Mouse (Mus musculus) left cerebral cortex, adult 8-10 months (tissue): Measurements from ENCODE around the gene Slc12a9. TPM values are rescaled to one million over a fixed set of nuclear protein-coding genes. Genes with fewer than 3 reads are reported as not detected.
"Not testable (repeated sequence)": the region's sequence is repeated elsewhere in the genome, so short reads cannot be mapped to it uniquely, and the experiment has no call there.

Experiments
- DNase-seq, 2 experiments: peaks; one replicate each; pipeline ENCODE4 v3.0.0; 2022; ENCODE audit warnings: low spot score in 2 of 2
- microRNA-seq, 2 experiments: library from miRNA; unstranded; fragments of <30 nt; microRNA quantifications; one replicate each; pipeline ENCODE4 v1.2.0; 2022
- total RNA-seq, 4 experiments: library from RNA; stranded (reverse); gene quantifications; 2 replicates each; pipeline ENCODE4 v1.2.4; 2022

Gene Slc12a9
- total RNA-seq, 4 experiments from 2014 or later: 24.4 to 28.0 (median 26.5) TPM

DNA sequence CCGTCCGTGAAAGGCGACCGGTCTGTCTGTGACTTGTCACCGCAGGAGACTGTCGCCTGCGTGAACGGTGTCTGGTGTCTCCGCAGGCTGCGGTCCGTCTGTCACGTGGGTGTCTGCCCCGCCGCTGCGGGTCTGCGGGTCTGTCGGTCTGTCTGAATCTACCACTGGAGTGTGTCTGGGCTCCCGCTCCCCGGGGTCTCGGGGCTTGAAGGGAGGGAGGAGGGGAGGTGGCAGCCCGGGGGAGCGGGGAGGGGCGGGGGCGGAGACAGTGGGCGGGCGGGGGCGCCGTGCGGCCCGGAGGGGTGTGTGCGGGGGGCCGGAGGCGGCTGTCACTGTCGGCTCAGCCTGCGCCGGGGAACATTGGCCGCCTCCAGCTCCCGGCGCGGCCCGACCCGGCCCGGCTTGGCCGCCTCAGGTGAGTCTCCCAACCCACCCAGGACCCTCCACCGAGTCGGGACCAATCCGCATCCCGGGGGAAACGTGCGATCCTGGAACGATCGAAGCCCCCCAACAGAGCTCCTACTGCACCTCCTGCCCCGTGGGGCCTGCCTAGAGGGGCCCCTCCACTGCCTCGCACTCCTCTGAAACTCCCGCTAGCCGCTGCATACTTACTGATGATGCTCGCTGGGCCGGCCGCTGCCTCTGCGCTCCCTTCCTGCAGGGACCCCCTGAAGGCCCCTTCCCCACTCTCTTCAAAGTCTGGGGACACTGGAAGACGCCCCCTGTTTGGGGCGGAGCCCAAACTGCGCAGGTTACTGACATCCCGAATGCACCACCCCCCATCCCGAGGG is 45.2 kb downstream of the Slc12a9 start:
- peak; percentile 57 to 75 for DNase-seq

DNA sequence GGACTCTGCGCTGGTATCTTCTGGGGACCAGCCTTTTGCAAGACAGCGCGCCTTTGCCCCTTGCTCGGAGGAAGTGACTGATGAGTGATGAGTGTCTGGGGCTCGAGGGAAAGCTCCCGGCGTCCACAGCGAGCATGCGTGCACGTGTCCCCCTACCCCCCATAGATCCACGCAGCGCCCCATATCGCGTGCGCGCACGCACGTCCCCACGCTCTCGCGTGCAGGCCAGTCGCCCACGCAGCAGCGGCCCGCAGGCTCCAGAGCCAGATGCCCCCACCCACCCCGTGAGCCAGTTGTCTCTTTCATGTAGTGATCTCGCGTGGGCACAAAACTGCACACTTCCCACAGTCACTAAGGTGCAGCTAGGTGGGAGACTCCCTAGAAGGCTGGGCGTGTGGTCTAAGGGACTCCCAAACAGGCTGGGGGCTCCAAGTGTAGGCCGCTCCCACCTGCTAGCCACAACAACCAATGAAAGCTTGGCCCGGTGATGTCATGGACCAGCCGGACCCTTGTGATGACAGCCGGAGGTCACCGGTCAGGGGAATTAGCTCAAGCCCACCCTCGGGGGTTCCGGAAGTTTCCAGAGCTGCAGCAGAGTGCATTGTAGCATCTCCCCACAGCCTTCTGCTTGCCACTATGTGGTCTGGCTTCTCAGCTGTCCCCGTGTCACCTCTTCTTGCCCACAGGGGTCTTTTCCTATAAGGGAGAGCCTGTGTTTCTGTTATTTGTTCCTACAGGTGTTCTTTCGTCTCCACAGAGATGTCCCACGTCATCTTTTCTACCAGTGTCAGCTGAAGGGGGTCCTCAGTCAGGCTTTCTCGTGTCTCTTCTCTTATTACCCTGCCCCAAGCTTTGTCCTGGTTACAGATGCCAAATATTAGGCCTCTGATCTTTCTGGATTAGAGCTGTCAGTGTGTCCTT is 46.1 kb downstream of the Slc12a9 start, which contains the start of gene Ache:
Gene Ache (plus strand): TSS at position 488 of the 921 bp plus-strand sequence.
- DNase-seq: peak; percentile 56 to 89

DNA sequence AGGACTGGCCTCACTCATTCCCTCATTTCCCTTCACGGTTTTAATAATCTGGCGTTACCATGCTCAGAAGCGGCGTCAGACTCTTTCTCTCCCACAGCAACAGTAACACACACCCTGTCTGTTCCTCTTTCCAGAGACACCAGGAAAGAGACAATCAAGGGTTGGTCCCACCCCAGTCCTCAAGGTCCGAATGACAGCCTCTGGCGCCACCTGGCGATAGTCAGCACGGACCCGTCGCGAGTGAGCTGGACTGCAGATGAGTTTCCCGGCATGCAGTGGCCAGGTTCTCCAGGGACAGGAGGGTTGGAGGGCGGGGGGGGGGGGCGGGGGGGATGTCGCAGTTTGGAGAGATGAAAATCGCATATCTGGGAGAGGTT is 46.8 kb downstream of the Slc12a9 start:
- DNase-seq: peak; percentile 70 to 84

DNA sequence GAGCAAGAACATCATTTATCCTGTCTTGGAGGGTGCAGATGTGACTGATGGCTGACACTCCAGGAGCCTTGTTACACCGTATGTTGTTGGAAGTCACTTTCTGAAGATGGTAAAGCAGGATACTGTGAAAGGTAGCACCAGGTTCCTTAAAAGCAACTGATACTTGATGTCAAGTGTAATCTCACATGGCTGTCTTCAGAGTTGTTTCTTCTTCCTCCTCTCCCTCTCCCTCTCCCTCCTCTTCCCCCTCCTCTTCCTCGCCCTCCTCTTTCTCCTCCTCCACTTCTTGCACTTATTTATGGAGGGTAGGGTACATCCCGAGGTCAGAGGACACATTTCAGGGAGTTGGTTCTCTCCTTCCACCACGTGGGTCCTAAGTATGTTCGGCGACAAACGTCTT is 47.4 kb downstream of the Slc12a9 start:
- no peak for DNase-seq

DNA sequence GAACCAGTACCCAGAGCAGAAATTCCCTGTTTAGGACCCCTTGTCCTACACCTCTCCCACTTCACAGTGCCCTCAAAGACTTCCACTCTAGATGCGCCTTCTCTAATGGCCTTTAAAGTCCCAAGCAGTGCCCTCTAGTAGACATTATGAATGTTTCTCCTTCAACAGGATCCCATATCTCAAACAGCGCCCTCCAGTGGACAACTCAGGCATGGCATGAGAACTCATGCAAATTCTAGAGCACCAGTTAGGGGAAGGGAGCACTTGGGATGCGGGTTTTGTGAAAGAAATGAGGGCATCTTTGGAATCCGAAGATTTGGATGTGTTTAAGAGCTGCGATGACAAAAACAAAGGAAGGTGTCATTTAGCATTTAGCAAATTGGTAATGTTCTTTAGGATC is 48.4 kb downstream of the Slc12a9 start:
- no peak for DNase-seq

DNA sequence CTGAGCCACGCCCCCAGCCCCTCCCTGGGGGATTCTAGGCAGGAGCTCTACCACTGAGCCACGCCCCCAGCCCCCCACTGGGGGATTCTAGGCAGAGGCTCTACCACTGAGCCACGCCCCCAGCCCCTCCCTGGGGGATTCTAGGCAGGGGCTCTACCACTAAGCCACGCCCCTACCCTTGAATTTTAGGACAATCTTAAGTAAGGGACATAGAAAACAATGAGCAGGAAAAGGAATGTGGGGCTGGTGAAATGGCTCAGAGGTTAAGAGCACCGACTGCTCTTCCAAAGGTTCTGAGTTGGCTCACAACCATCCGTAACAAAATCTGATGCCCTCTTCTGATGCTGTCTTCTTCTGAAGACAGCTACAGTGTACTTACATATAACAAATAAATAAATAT is 49.0 kb downstream of the Slc12a9 start:
- not testable (repeated sequence) for DNase-seq

DNA sequence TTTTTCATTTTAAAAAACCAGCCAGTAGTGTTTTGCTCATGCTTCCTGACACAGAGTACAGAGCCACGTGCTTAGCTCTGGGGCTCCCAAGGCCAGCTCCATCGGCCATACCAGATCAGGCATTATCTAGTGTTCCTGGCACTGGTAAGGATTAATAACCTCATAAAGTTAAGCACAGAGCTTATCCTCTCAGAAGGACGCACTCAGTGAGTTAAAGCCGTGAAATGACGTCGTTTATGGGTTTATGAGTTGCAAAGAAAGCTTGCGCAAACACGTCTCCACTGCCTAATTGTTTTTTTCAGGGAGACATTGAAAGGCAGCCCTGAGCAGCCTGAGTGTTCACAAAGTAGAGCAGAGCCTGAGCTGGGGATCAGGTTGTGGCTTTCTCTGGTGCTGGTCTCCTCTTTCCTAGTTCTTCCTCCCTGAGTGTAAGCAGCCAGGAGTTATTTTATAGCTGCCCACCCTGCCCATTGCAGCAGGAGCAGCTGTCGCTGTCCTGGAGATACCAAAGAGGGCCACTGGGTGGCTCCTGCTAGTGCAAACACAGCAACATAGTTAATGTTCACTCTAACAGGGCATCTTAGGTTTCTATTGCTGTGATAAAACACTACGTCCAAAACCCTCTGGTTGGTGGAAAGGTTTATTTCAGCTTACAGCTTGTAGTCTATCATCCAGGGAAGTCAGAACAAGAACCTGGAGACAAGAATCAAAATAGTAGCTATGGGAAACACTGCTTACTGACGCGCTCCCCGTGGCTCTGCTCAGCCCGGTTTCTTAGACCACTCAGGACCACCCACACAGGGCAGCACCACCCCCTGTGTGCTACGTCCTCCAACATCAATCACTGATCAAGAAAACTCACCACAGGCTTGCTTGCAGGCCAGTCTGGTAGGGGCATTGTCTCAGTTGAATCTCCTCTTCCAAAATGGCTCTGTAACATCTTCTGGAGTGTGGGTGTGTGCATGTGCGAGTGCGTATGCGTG is 55.7 kb downstream of the Slc12a9 start:
- DNase-seq: no peak

DNA sequence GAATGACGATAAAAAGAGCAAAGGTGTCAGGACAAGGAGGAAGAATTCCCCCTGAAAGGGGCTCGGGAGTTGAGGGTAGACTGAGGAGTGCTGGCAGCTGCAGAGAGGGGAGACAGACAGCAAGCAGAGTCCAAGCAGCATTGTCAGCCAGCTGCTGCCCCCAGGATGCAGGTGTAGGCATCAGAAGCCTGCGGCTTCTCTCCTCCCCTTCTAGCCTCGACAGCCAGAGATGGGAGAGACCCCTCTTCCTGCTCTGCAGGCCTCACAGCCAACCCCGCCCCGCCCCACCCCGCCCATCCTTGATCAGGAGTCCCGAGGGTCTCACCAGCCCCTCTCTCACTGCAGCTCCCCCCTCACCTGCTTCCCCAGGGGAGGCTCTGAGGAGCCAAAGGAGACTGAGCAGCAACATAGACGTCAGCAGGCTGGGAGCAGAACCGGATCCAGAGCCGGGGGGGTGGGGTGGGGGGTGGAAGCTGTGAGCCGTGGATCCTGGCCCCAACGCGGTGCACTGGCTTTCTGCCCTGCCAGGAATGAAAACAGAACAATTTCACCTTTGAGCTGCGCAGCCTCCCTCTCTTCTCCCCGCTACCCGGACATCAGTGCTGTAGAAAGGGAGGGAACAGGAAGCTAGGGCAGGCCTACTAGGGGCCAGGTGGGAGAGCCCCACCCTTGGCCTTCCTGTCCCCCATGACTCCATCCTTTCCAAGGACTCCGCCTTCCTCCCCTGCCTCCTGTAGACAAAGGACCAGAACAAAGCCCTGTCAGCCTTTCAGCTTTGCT is 65.1 kb downstream of the Slc12a9 start:
- DNase-seq: no peak

DNA sequence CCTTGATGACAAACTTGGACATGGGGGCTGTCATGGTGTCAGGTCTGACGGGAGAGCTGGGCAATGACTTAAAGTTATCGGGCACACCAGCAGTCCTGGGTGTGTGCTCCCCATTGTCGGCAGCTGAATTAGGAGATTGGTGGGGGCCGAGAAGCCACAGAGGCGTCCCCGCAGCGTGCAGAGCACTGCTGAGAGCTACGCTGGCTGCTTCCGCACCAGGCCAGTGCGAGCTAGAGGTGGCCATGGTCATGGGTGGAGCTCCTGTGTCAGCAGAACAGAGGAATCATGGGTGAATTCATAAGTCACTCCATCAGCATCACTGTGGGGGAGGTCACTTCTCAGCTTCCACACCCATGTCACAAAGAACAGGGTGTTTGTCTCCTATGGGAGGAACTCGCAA is 68.6 kb downstream of the Slc12a9 start:
- no peak for DNase-seq

Small RNA genes within 50 kb of the gene (microRNA-seq; reads per million reads assigned to microRNA genes)
- gene Mir7036 (1.3 to 1.5 reads per million in 2 experiments), gene Mir8116 (0 reads per million in 2 experiments)

Other genes with a start within 250 kb of the Slc12a9 start
- gene Trim56, start 217.4 kb downstream of the Slc12a9 start, total RNA-seq: 1 to 10 TPM; 5.4 to 8.9 (median 7.4) TPM
- not detected for gene Muc3, start 184.3 kb downstream of the Slc12a9 start, total RNA-seq
- 1 to 10 TPM; 3.6 to 5.6 (median 4.5) TPM for gene Muc3a, start 121.2 kb downstream of the Slc12a9 start, total RNA-seq
- gene Ache, start 46.1 kb downstream of the Slc12a9 start, total RNA-seq: 10 to 100 TPM; 67.5 to 73.8 (median 70.9) TPM
- 10 to 100 TPM; 14.0 to 16.8 (median 16.1) TPM for gene Ufsp1, start 39.0 kb downstream of the Slc12a9 start, total RNA-seq
- 100 to 1,000 TPM; 164 to 219 (median 188) TPM for gene Srrt, start 25.9 kb downstream of the Slc12a9 start, total RNA-seq
- 1 to 10 TPM; 3.9 to 7.6 (median 5.1) TPM for gene Trip6, start 19.2 kb downstream of the Slc12a9 start, total RNA-seq
- 1 to 10 TPM; 4.4 to 7.2 (median 5.2) TPM for gene Ephb4, start 16.5 kb upstream of the Slc12a9 start, total RNA-seq
- gene Zan, start 143.5 kb upstream of the Slc12a9 start, total RNA-seq: under 1 TPM; 0.20 to 0.53 (median 0.29) TPM
- gene Pop7, start 168.9 kb upstream of the Slc12a9 start, total RNA-seq: 10 to 100 TPM; 32.3 to 34.8 (median 32.8) TPM
- gene Gigyf1, start 185.0 kb upstream of the Slc12a9 start, total RNA-seq: 10 to 100 TPM; 62.1 to 65.2 (median 63.5) TPM
- not detected for gene Epo, start 199.6 kb upstream of the Slc12a9 start, total RNA-seq
- 100 to 1,000 TPM; 654 to 672 (median 660) TPM for gene Gnb2, start 199.9 kb upstream of the Slc12a9 start, total RNA-seq
- 100 to 1,000 TPM; 111 to 119 (median 113) TPM for gene Actl6b, start 219.9 kb upstream of the Slc12a9 start, total RNA-seq
- gene Tfr2, start 236.2 kb upstream of the Slc12a9 start, total RNA-seq: 10 to 100 TPM; 10.7 to 16.2 (median 12.7) TPM